Mouse (Mus musculus): ENCODE data around the gene Mtnr1b. TPM values are rescaled to one million over a fixed set of nuclear protein-coding genes. Genes with fewer than 3 reads are reported as not detected.

Mtnr1b gene
- total RNA-seq (2014; rRNA removed): not detected in 2 replicates
- not detected in 2 replicates for polyA plus RNA-seq (2015; fragmentation: Nextera tagmentation; extraction: Ambion mirVana)

DNA sequence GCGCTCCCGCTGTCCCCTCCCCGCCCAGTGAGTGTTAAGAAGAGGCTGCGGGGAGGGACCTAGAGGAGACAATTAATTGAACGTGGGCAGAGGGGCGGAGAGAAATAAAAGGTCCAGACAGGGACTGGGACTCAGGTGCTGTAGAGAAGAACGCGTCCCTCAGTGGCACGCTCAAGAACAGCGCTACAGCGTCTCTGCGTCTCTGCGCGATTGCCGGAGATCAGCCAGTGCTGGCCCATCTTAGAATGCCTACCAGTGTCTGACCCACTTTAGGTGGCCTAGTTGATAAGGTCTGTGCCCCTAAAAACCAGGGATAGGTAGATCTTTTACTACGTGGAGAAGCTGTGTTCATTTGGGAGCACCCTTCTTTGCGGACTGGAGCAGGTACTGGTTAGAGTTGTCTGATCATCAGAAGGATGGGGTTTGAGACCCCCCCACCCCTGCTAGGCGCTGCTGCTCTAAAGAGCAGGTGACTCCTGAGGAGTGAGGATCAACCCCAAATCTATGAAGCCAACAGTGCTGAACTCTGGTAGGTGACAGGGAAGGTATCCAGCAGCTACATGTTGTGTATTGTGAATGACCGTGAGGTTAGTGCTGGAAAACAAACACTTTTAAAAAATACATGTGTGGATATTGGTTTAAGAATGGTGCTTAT lies at the start of gene Mtnr1b:
Gene Mtnr1b (minus strand): TSS at position 51 of the 655 bp plus-strand sequence.
- Histone ChIP-seq H3K4me3 (ENCODE audit: low read depth, low read length) (no peak within 1 kb of the TSS), H3K36me3 (ENCODE audit: insufficient read depth) (no peaks in the 10 kb centered on the region), H3K27ac (ENCODE audit: low read depth, low read length) (no peak within 1 kb of the TSS), H3K27me3 (ENCODE audit: insufficient read depth, low read length) (no peaks in the 10 kb centered on the region), H3K4me1 (ENCODE audit: insufficient read depth) (no peaks in the 10 kb centered on the region), H3K4me2 (ENCODE audit: low read depth) (no peak within 1 kb of the TSS), H3K9ac (no peak within 1 kb of the TSS), H3K9me3 (ENCODE audit: low read length) (no peaks in the 10 kb centered on the region)
- ATAC-seq (no peak), DNase-seq (no peak)
- WGBS: 60% methylated on average over 19 of the region's 19 CpGs
- TF ChIP-seq CTCF (IDR thresholded peaks at IDR 0.05; ENCODE audit: low read depth): no peak

DNA sequence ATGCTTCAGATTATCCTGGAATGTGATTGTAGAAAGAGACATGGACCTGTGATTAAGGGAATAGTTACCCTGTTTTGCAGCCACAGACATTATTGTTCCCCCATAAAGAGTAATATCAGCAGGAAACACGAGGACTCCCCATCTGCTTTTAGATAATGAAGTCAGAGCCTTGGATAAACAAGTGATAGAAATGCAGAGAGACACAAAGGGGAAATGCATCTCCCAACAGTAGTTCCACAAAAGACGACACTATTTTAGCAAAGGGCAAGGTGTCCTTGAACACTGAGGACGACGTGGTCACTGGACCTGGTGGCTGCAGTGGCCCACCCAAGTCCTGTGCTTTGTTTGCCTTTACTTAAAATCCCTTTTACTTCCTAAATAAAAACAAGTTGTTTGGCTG lies 45.9 kb upstream of the Mtnr1b start:
- TF ChIP-seq CTCF (IDR thresholded peaks at IDR 0.05; ENCODE audit: low read depth): no peak
- ATAC-seq: no peak
- no peaks in the 10 kb centered on the region for H3K9me3 ChIP-seq (ENCODE audit: low read length)

DNA sequence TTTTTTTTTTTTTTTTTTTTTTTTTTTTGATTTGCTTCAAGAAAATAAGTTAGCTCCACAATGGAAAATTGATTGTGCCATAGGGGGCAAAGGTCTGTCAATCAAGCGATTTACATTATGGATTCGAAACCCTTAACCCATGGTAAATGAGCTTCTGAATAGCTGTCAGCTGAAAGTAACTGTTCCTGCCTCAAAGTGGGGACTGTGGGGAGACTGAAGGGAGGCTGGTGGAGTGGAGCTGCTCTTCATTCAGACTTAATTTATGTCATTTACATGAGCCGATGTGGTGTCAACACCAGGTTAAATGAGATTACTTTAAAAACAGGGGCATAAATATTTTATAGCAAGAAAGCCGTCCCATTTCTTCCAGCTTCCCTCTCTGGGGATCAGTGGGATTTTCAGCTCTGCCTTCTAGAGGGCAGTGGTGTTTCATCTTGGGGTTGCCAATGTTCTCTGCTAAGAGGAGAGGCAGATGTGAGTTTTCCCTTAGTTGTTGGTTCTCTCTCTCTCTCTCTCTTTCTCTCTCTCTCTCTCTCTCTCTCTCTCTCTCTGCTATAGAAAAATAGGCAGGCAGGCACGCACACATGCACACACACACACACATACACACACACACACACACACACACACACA lies 45.1 kb upstream of the Mtnr1b start:
- peaks cover 6% of the 10 kb centered on the region; the same call in 1 of the 2 replicates for H3K36me3 ChIP-seq (ENCODE audit: insufficient read depth)
- H3K9ac ChIP-seq: no peak overlapping the region
- 41% methylated on average over 5 of the region's 5 CpGs for WGBS
- ATAC-seq (peak; percentile 76; the same call in 1 of the 2 replicates), DNase-seq (peak; percentile 54)
- peak; percentile 71 for TF ChIP-seq CTCF (IDR thresholded peaks at IDR 0.05; ENCODE audit: low read depth)
- no peaks in the 10 kb centered on the region for H3K27me3 ChIP-seq (ENCODE audit: insufficient read depth, low read length)
- no peak overlapping the region for H3K27ac ChIP-seq (ENCODE audit: low read depth, low read length)
- no peaks in the 10 kb centered on the region for H3K9me3 ChIP-seq (ENCODE audit: low read length)
- no peak overlapping the region for H3K4me2 ChIP-seq (ENCODE audit: low read depth)
- no peak overlapping the region for H3K4me3 ChIP-seq (ENCODE audit: low read depth, low read length)
- no peaks in the 10 kb centered on the region for H3K4me1 ChIP-seq (ENCODE audit: insufficient read depth)

More for the DNA sequence above, 45.9 kb upstream of the Mtnr1b start:
- H3K27me3 ChIP-seq (ENCODE audit: insufficient read depth, low read length): no peaks in the 10 kb centered on the region
- WGBS: 72% methylated on average over 4 of the region's 4 CpGs
- no peaks in the 10 kb centered on the region for H3K4me1 ChIP-seq (ENCODE audit: insufficient read depth)
- no peak overlapping the region for H3K4me2 ChIP-seq (ENCODE audit: low read depth)
- peaks cover 4% of the 10 kb centered on the region; the same call in 1 of the 2 replicates for H3K36me3 ChIP-seq (ENCODE audit: insufficient read depth)
- no peak overlapping the region for H3K27ac ChIP-seq (ENCODE audit: low read depth, low read length)
- no peak overlapping the region for H3K4me3 ChIP-seq (ENCODE audit: low read depth, low read length)
- DNase-seq: no peak
- H3K9ac ChIP-seq: 0 out of 2 replicates have a peak overlapping the region, but pooled peaks have one; percentile 6

DNA sequence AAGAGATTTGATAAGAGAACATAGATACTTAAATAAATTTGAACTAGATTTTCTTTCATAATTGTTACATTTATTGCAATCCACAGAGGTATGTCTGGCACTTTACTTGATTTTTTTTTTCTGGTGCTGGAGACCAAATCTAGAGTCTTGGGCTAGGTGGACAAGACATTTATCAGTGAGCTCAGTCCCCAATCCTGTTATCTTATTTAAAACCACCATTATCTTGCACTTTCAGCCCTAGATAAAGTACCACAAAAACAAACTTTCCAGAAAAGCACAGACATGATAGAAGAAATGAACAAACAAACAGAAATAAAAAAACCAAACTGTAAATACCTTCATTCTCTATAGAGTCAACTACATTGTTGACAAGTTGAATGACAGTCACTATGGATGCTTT lies 42.2 kb upstream of the Mtnr1b start:
- no peak for DNase-seq
- no peak for TF ChIP-seq CTCF (IDR thresholded peaks at IDR 0.05; ENCODE audit: low read depth)
- Histone ChIP-seq H3K4me3 (ENCODE audit: low read depth, low read length) (no peak overlapping the region), H3K9ac (no peak overlapping the region), H3K9me3 (ENCODE audit: low read length) (no peaks in the 10 kb centered on the region), H3K36me3 (ENCODE audit: insufficient read depth) (peaks cover 6% of the 10 kb centered on the region; the same call in 1 of the 2 replicates), H3K27ac (ENCODE audit: low read depth, low read length) (no peak overlapping the region), H3K4me1 (ENCODE audit: insufficient read depth) (no peaks in the 10 kb centered on the region), H3K27me3 (ENCODE audit: insufficient read depth, low read length) (no peaks in the 10 kb centered on the region), H3K4me2 (ENCODE audit: low read depth) (no peak overlapping the region)
- no peak for ATAC-seq

DNA sequence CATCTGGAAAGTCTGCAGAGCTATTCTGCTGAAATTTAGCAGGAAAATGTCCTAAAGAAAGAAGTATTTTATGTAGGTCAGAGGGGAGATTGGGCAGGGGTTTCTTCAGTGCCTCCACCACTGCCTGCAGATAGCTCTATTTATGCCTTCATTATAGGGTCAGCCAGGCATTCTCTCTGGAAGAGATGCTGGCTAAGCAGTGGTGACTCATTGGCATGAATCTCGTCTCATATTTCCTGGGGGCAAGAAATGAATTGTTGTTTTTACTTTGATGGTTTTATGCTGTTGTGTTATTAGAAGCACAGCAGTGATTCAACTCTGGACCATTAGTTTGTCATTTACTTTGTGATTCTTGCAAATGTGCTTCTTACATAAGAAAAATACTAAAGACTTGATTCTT lies 38.4 kb upstream of the Mtnr1b start:
- H3K4me2 ChIP-seq (ENCODE audit: low read depth): no peak overlapping the region
- 41% methylated on average over 1 of the region's 1 CpGs for WGBS
- no peaks in the 10 kb centered on the region for H3K4me1 ChIP-seq (ENCODE audit: insufficient read depth)
- no peak overlapping the region for H3K9ac ChIP-seq
- no peaks in the 10 kb centered on the region for H3K27me3 ChIP-seq (ENCODE audit: insufficient read depth, low read length)
- no peak overlapping the region for H3K4me3 ChIP-seq (ENCODE audit: low read depth, low read length)
- DNase-seq (no peak), ATAC-seq (no peak)
- TF ChIP-seq CTCF (IDR thresholded peaks at IDR 0.05; ENCODE audit: low read depth): no peak
- H3K27ac ChIP-seq (ENCODE audit: low read depth, low read length): no peak overlapping the region
- no peaks in the 10 kb centered on the region for H3K9me3 ChIP-seq (ENCODE audit: low read length)
- peaks cover 3% of the 10 kb centered on the region; the same call in 1 of the 2 replicates for H3K36me3 ChIP-seq (ENCODE audit: insufficient read depth)

DNA sequence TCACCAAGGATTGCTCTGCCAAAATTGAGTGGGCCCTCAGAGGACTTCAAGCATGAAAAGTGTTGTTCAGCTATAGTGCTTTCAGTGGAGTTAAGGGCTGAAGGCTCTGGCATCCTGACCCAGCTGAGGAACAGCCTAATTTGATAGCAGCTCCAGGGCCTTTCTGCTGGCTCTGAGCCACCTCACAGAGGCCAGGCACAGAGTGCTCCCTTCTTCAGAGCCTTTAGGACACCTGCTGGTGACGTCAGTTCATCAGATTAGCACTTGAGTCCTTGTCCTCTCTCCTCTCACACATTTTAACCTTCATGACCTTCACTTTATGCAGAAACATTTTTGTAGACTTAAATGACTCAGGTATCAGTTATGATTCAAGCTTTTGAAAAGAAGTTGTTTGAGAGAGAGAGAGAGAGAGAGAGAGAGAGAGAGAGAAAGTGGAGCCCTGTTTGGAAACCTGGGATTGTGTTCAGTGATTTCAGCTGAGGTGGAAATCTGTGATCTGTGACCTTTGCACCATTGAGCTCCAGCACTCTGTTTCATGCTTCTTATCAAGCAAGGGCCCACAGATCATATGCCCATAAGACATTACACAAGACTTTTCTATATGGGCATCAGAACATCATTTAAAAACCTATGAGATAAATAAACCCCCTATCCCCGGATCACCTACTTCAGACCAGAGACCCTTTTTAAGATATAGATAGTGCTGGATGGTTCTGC lies 35.2 kb upstream of the Mtnr1b start:
- whole genome bisulfite sequencing: 63% methylated on average over 2 of the region's 2 CpGs
- ATAC-seq: no peak
- Histone ChIP-seq H3K4me2 (ENCODE audit: low read depth) (no peak overlapping the region), H3K9ac (no peak overlapping the region), H3K27ac (ENCODE audit: low read depth, low read length) (no peak overlapping the region), H3K27me3 (ENCODE audit: insufficient read depth, low read length) (no peaks in the 10 kb centered on the region), H3K4me3 (ENCODE audit: low read depth, low read length) (no peak overlapping the region), H3K9me3 (ENCODE audit: low read length) (no peaks in the 10 kb centered on the region), H3K36me3 (ENCODE audit: insufficient read depth) (no peaks in the 10 kb centered on the region), H3K4me1 (ENCODE audit: insufficient read depth) (no peaks in the 10 kb centered on the region)
- no peak for TF ChIP-seq CTCF (IDR thresholded peaks at IDR 0.05; ENCODE audit: low read depth)
- no peak for DNase-seq
